Mouse (Mus musculus) megakaryocyte progenitor cell, adult 5-6 weeks (primary cell): Measurements from ENCODE around the gene Rgl1. TPM values are rescaled to one million over a fixed set of nuclear protein-coding genes. Genes with fewer than 3 reads are reported as not detected.
"Not testable (repeated sequence)": the region's sequence is repeated elsewhere in the genome, so short reads cannot be mapped to it uniquely, and the experiment has no call there.

Experiments used
- ATAC-seq: replicated peaks from 2 replicates; pipeline ENCODE4 v1.8.0; 2016; ENCODE audit warnings: mild to moderate bottlenecking, moderate TSS enrichment, inconsistent platforms; ENCODE audit not compliant: poor library complexity
- total RNA-seq, 2 experiments: library from RNA; stranded (forward) in 1 of 2; stranded (reverse) in 1 of 2; fragments of 157-497, 149-512 nt in 1 of 2; fragments of 200-1000 nt in 1 of 2; gene quantifications; 2 replicates each; pipeline versions ENCODE4 v1.2.3 to v1.2.4; 2015 to 2017

The Rgl1 gene
- total RNA-seq, 2 experiments from 2014 or later = 1.3 to 1.4 TPM

GRCm38 (mm10) chr1:152786953-152787352 lies 20.8 kb upstream of the Rgl1 start:
- ATAC-seq = peak; percentile 77

GRCm38 (mm10) chr1:152785446-152785845 lies 19.3 kb upstream of the Rgl1 start:
- ATAC-seq = not testable (repeated sequence)

- no peak for ATAC-seq
Observed at GRCm38 (mm10) chr1:152784620-152785019, 18.5 kb upstream of the Rgl1 start.

GRCm38 (mm10) chr1:152779071-152779737 lies 13.1 kb upstream of the Rgl1 start:
- peak; percentile 91 for ATAC-seq

- peak; percentile 69 for ATAC-seq
Observed at GRCm38 (mm10) chr1:152774601-152775000, 8.4 kb upstream of the Rgl1 start.

GRCm38 (mm10) chr1:152771016-152771415 lies 4.9 kb upstream of the Rgl1 start:
- ATAC-seq = no peak

GRCm38 (mm10) chr1:152767749-152768488 lies 1.8 kb upstream of the Rgl1 start:
- peak; percentile 78 for ATAC-seq

- ATAC-seq = no peak
Observed at GRCm38 (mm10) chr1:152766804-152767748, 925 bp upstream of the Rgl1 start.

GRCm38 (mm10) chr1:152761791-152762190 lies 4.4 kb downstream of the Rgl1 start:
- ATAC-seq = 0 out of 2 replicates have a peak, but pooled peaks have one; percentile 18

GRCm38 (mm10) chr1:152750312-152750965 lies 15.7 kb downstream of the Rgl1 start, which contains the start of gene Apobec4:
Gene Apobec4, plus strand, starts transcription at chr1:152750551.
- ATAC-seq = no peak

- ATAC-seq = no peak
Observed at GRCm38 (mm10) chr1:152749276-152749675, 16.9 kb downstream of the Rgl1 start.

GRCm38 (mm10) chr1:152746426-152746825 lies 19.7 kb downstream of the Rgl1 start:
- ATAC-seq = peak; percentile 95

GRCm38 (mm10) chr1:152743095-152743826 lies 22.9 kb downstream of the Rgl1 start:
- no peak for ATAC-seq

- ATAC-seq = no peak
Observed at GRCm38 (mm10) chr1:152739374-152739773, 26.8 kb downstream of the Rgl1 start.

- ATAC-seq = no peak
Observed at GRCm38 (mm10) chr1:152738793-152739192, 27.4 kb downstream of the Rgl1 start.

GRCm38 (mm10) chr1:152727604-152728236 lies 38.4 kb downstream of the Rgl1 start:
- ATAC-seq = peak; percentile 61

GRCm38 (mm10) chr1:152726095-152726494 lies 40.1 kb downstream of the Rgl1 start:
- no peak for ATAC-seq

- peak; percentile 78 for ATAC-seq
Observed at GRCm38 (mm10) chr1:152724286-152724685, 41.9 kb downstream of the Rgl1 start.

GRCm38 (mm10) chr1:152721535-152722198 lies 44.5 kb downstream of the Rgl1 start:
- ATAC-seq = no peak
